Mouse (Mus musculus): Measurements from ENCODE around the gene Tnnt1. TPM values are rescaled to one million over a fixed set of nuclear protein-coding genes. Genes with fewer than 3 reads are reported as not detected.

Tnnt1 gene
- polyA plus RNA-seq (2012; ENCODE audit: insufficient read depth, insufficient read length, missing spikeins) = 3.0 and 4.4 TPM in 2 replicates

GRCm38 (mm10) chr7:4516332-4517050, at the start of gene Tnnt1:
Gene Tnnt1, minus strand, starts transcription at chr7:4516382.
- Histone ChIP-seq H3K4me3 (ENCODE audit: insufficient read depth, low read length) (no peak within 1 kb of the TSS), H3K27ac (ENCODE audit: insufficient read depth, low read depth, low read length) (no peak within 1 kb of the TSS), H3K4me1 (ENCODE audit: control insufficient read depth, insufficient read depth, low read length) (peaks cover 5% of the 10 kb centered on the region)
- no peak for TF ChIP-seq POLR2A (IDR thresholded peaks at IDR 0.05; ENCODE audit: borderline replicate concordance, low read depth, low read length)
- TF ChIP-seq CTCF (IDR thresholded peaks at IDR 0.05; ENCODE audit: low read depth, low read length) = no peak

- Histone ChIP-seq H3K4me1 (ENCODE audit: control insufficient read depth, insufficient read depth, low read length) (no peaks in the 10 kb centered on the region), H3K27ac (ENCODE audit: insufficient read depth, low read depth, low read length) (no peak overlapping the region), H3K4me3 (ENCODE audit: insufficient read depth, low read length) (no peak overlapping the region)
- TF ChIP-seq CTCF (IDR thresholded peaks at IDR 0.05; ENCODE audit: low read depth, low read length) = no peak
- no peak for TF ChIP-seq POLR2A (IDR thresholded peaks at IDR 0.05; ENCODE audit: borderline replicate concordance, low read depth, low read length)
These were observed 46.5 kb upstream of the Tnnt1 start for GRCm38 (mm10) chr7:4562660-4563059.

- Histone ChIP-seq H3K4me1 (ENCODE audit: control insufficient read depth, insufficient read depth, low read length) (no peaks in the 10 kb centered on the region), H3K4me3 (ENCODE audit: insufficient read depth, low read length) (no peak overlapping the region), H3K27ac (ENCODE audit: insufficient read depth, low read depth, low read length) (no peak overlapping the region)
- TF ChIP-seq POLR2A (IDR thresholded peaks at IDR 0.05; ENCODE audit: borderline replicate concordance, low read depth, low read length) = no peak
- no peak for TF ChIP-seq CTCF (IDR thresholded peaks at IDR 0.05; ENCODE audit: low read depth, low read length)
These were observed 41.0 kb upstream of the Tnnt1 start for GRCm38 (mm10) chr7:4557167-4557560.

- TF ChIP-seq CTCF (IDR thresholded peaks at IDR 0.05; ENCODE audit: low read depth, low read length) = peak; percentile 84; the same call in 1 of the 2 replicates
- no peak for TF ChIP-seq POLR2A (IDR thresholded peaks at IDR 0.05; ENCODE audit: borderline replicate concordance, low read depth, low read length)
- Histone ChIP-seq H3K4me1 (ENCODE audit: control insufficient read depth, insufficient read depth, low read length) (no peaks in the 10 kb centered on the region), H3K4me3 (ENCODE audit: insufficient read depth, low read length) (no peak overlapping the region), H3K27ac (ENCODE audit: insufficient read depth, low read depth, low read length) (no peak overlapping the region)
These were observed 40.3 kb upstream of the Tnnt1 start for GRCm38 (mm10) chr7:4556256-4557166.

- no peak within 1 kb of the TSS for H3K4me3 ChIP-seq (ENCODE audit: insufficient read depth, low read length)
- no peak for TF ChIP-seq CTCF (IDR thresholded peaks at IDR 0.05; ENCODE audit: low read depth, low read length)
- H3K27ac ChIP-seq (ENCODE audit: insufficient read depth, low read depth, low read length) = no peak within 1 kb of the TSS
- no peaks in the 10 kb centered on the region for H3K4me1 ChIP-seq (ENCODE audit: control insufficient read depth, insufficient read depth, low read length)
These were observed 31.0 kb upstream of the Tnnt1 start, which contains the start of gene Syt5 for GRCm38 (mm10) chr7:4547221-4547641. Gene Syt5, minus strand, starts transcription at chr7:4547541.

- TF ChIP-seq POLR2A (IDR thresholded peaks at IDR 0.05; ENCODE audit: borderline replicate concordance, low read depth, low read length) (no peak), CTCF (IDR thresholded peaks at IDR 0.05; ENCODE audit: low read depth, low read length) (no peak)
- H3K4me1 ChIP-seq (ENCODE audit: control insufficient read depth, insufficient read depth, low read length) = no peaks in the 10 kb centered on the region
These were observed 30.5 kb upstream of the Tnnt1 start for GRCm38 (mm10) chr7:4546591-4547131.

GRCm38 (mm10) chr7:4546050-4546449, 29.9 kb upstream of the Tnnt1 start:
- Histone ChIP-seq H3K4me1 (ENCODE audit: control insufficient read depth, insufficient read depth, low read length) (no peaks in the 10 kb centered on the region), H3K4me3 (ENCODE audit: insufficient read depth, low read length) (no peak overlapping the region), H3K27ac (ENCODE audit: insufficient read depth, low read depth, low read length) (no peak overlapping the region)
- TF ChIP-seq CTCF (IDR thresholded peaks at IDR 0.05; ENCODE audit: low read depth, low read length) = no peak
- TF ChIP-seq POLR2A (IDR thresholded peaks at IDR 0.05; ENCODE audit: borderline replicate concordance, low read depth, low read length) = no peak

More at GRCm38 (mm10) chr7:4546591-4547131, 30.5 kb upstream of the Tnnt1 start:
- Histone ChIP-seq H3K27ac (ENCODE audit: insufficient read depth, low read depth, low read length) (no peak overlapping the region), H3K4me3 (ENCODE audit: insufficient read depth, low read length) (no peak overlapping the region)

- Histone ChIP-seq H3K27ac (ENCODE audit: insufficient read depth, low read depth, low read length) (no peak overlapping the region), H3K4me1 (ENCODE audit: control insufficient read depth, insufficient read depth, low read length) (no peaks in the 10 kb centered on the region), H3K4me3 (ENCODE audit: insufficient read depth, low read length) (no peak overlapping the region)
- no peak for TF ChIP-seq CTCF (IDR thresholded peaks at IDR 0.05; ENCODE audit: low read depth, low read length)
- TF ChIP-seq POLR2A (IDR thresholded peaks at IDR 0.05; ENCODE audit: borderline replicate concordance, low read depth, low read length) = no peak
These were observed 25.8 kb upstream of the Tnnt1 start for GRCm38 (mm10) chr7:4542013-4542412.

GRCm38 (mm10) chr7:4541344-4541743, 25.2 kb upstream of the Tnnt1 start:
- TF ChIP-seq POLR2A (IDR thresholded peaks at IDR 0.05; ENCODE audit: borderline replicate concordance, low read depth, low read length) = no peak
- TF ChIP-seq CTCF (IDR thresholded peaks at IDR 0.05; ENCODE audit: low read depth, low read length) = no peak
- H3K27ac ChIP-seq (ENCODE audit: insufficient read depth, low read depth, low read length) = no peak overlapping the region
- no peak overlapping the region for H3K4me3 ChIP-seq (ENCODE audit: insufficient read depth, low read length)
- no peaks in the 10 kb centered on the region for H3K4me1 ChIP-seq (ENCODE audit: control insufficient read depth, insufficient read depth, low read length)
